Mouse (Mus musculus): Measurements from ENCODE around the gene Synpo2l.

GRCm38 (mm10) chr14:20713832-20714231, 45.7 kb upstream of the Synpo2l start:
- TF ChIP-seq CHD2 (IDR thresholded peaks at IDR 0.05; ENCODE audit: low read depth, low read length) (no peak), HCFC1 (IDR thresholded peaks at IDR 0.05; ENCODE audit: borderline replicate concordance, insufficient read depth, low read length) (no peak)
